Mouse (Mus musculus) liver, embryonic 16.5 days (tissue): ENCODE results near the gene Lrrc26. TPM values are rescaled to one million over a fixed set of nuclear protein-coding genes. Genes with fewer than 3 reads are reported as not detected.
"Not testable (repeated sequence)": the region's sequence is repeated elsewhere in the genome, so short reads cannot be mapped to it uniquely, and the experiment has no call there.

Experiments used
- ATAC-seq: fragments of 200-750 bp; cut with Nextera tagmentation; 2 replicates; pipeline ENCODE4 v1.8.0; 2017; ENCODE audit warnings: low read depth, mild to moderate bottlenecking, moderate number of reproducible peaks, moderate library complexity
- H3K27ac ChIP-seq: fragments of 300-500 bp; sonication (generic); 2 replicates; pipeline ENCODE4 v1.5.1; 2014; ENCODE audit warnings: mild to moderate bottlenecking, low read length
- H3K27me3 ChIP-seq: fragments of 300-500 bp; sonication (generic); 2 replicates; pipeline ENCODE4 v1.6.1; 2014; ENCODE audit warnings: low read depth, low read length, mixed read lengths; ENCODE audit not compliant: control insufficient read depth, insufficient read depth
- H3K36me3 ChIP-seq: fragments of 300-500 bp; sonication (generic); 2 replicates; pipeline ENCODE4 v1.6.1; 2014; ENCODE audit warnings: mild to moderate bottlenecking; ENCODE audit not compliant: control insufficient read depth, insufficient read depth
- H3K4me1 ChIP-seq: fragments of 300-500 bp; sonication (generic); 2 replicates; pipeline ENCODE4 v1.6.1; 2014; ENCODE audit warnings: low read depth, low read length, mixed read lengths; ENCODE audit not compliant: control insufficient read depth
- H3K4me2 ChIP-seq: fragments of 300-500 bp; sonication (generic); 2 replicates; pipeline ENCODE4 v1.6.1; 2014; ENCODE audit warnings: low read depth, low read length, mixed read lengths
- H3K4me3 ChIP-seq: fragments of 300-500 bp; sonication (generic); 2 replicates; pipeline ENCODE4 v1.5.1; 2014; ENCODE audit warnings: low read depth, mild to moderate bottlenecking, low read length
- H3K9ac ChIP-seq: fragments of 300-500 bp; sonication (generic); 2 replicates; pipeline ENCODE4 v1.6.1; 2014; ENCODE audit warnings: low read depth, low read length
- H3K9me3 ChIP-seq: fragments of 300-500 bp; sonication (generic); replicated peaks from 2 replicates; pipeline ENCODE4 v1.6.1; 2016; ENCODE audit warnings: low read length; ENCODE audit not compliant: control insufficient read depth
- WGBS: fragments of 180-500 bp; shearing (Covaris S2); extraction: QIAGEN DNeasy Blood & Tissue Kit; methylation state at CpG from one replicate; pipeline ENCODE4 v1.1.7; 2014; ENCODE audit not compliant: insufficient replicate concordance; 5-methylcytosine and 5-hydroxymethylcytosine counted together
- polyA plus RNA-seq: library from polyadenylated mRNA; unstranded; fragments of >200 nt; fragmentation: Nextera tagmentation; extraction: Ambion mirVana; gene quantifications from 2 replicates; pipeline ENCODE4 v1.2.1, GENCODE M21; 2015

Lrrc26 gene
- polyA plus RNA-seq, 1 experiment from 2014 or later, result not detected

- Histone ChIP-seq H3K27me3 (no peaks in the 10 kb centered on the region), H3K9ac (no peak overlapping the region), H3K4me3 (no peak overlapping the region), H3K4me1 (peaks cover 14% of the 10 kb centered on the region), H3K27ac (no peak overlapping the region), H3K36me3 (peaks cover 15% of the 10 kb centered on the region), H3K9me3 (no peaks in the 10 kb centered on the region), H3K4me2 (no peak overlapping the region)
- no peak for ATAC-seq
- WGBS, result 76% methylated on average over 1 of the region's 1 CpGs
Observed at GRCm38 (mm10) chr2:25252331-25252730, 37.4 kb upstream of the Lrrc26 start.

GRCm38 (mm10) chr2:25255284-25255779, 34.4 kb upstream of the Lrrc26 start, which contains the start of gene Tmem203:
Tmem203 (plus strand) TSS chr2:25255439.
- Histone ChIP-seq H3K27ac (peak within 1 kb of the TSS; percentile 87), H3K27me3 (no peaks in the 10 kb centered on the region), H3K4me1 (peaks cover 14% of the 10 kb centered on the region), H3K9me3 (no peaks in the 10 kb centered on the region), H3K4me2 (peak within 1 kb of the TSS; percentile 73), H3K9ac (peak within 1 kb of the TSS; percentile 91), H3K36me3 (peaks cover 5% of the 10 kb centered on the region; the same call in 1 of the 2 replicates), H3K4me3 (peak within 1 kb of the TSS; percentile 100)
- WGBS, result under 1% methylated on average over 39 of the region's 39 CpGs
- ATAC-seq, result peak; percentile 88

DNA sequence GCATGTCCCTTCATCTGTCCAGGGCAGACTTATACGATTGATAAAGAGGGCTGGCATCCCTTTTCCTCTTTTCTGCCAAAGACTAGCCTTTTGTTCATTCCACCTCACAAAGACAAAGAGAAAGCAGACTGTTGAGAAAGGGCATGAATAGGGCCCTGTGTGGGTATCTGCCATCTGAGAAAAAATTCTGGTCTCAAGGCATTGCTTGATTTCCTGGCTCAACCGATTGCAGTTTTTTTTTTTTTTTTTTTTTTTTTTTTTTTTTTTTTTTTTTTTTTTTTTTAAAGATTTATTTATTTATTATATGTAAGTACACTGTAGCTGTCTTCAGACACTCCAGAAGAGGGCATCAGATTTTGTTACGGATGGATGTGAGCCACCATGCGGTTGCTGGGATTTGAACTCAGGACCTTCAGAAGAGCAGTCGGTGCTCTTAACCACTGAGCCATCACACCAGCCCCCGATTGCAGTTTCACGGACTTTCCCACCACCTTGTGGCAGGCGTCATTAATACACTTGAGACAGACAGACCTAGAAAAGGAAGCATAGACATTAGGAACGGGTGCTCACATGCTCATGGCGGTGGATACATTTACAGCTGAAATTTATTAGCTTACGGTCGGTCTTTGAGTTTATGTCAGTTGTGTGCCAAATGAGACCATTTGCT, 33.1 kb upstream of the Lrrc26 start:
- H3K4me1 ChIP-seq, result peaks cover 14% of the 10 kb centered on the region
- not testable (repeated sequence) for H3K27me3 ChIP-seq, H3K27ac ChIP-seq, H3K9me3 ChIP-seq, ATAC-seq, H3K36me3 ChIP-seq
- peak overlapping the region; percentile 73 for H3K4me2 ChIP-seq
- H3K9ac ChIP-seq, result peak overlapping the region; percentile 91
- peak overlapping the region; percentile 100 for H3K4me3 ChIP-seq
- 40% methylated on average over 11 of the region's 12 CpGs for WGBS

- not testable (repeated sequence) for H3K9me3 ChIP-seq, ATAC-seq, H3K36me3 ChIP-seq, H3K27me3 ChIP-seq, H3K4me3 ChIP-seq, H3K4me2 ChIP-seq, H3K9ac ChIP-seq, H3K27ac ChIP-seq
- peaks cover 19% of the 10 kb centered on the region for H3K4me1 ChIP-seq
- WGBS, result 72% methylated on average over 5 of the region's 5 CpGs
Observed at GRCm38 (mm10) chr2:25257250-25257649, 32.5 kb upstream of the Lrrc26 start.

GRCm38 (mm10) chr2:25258887-25259286, 30.8 kb upstream of the Lrrc26 start:
- Histone ChIP-seq H3K36me3 (no peaks in the 10 kb centered on the region), H3K9me3 (no peaks in the 10 kb centered on the region), H3K27me3 (no peaks in the 10 kb centered on the region), H3K4me1 (peaks cover 28% of the 10 kb centered on the region), H3K27ac (no peak overlapping the region), H3K9ac (no peak overlapping the region), H3K4me3 (no peak overlapping the region), H3K4me2 (no peak overlapping the region)
- WGBS, result 38% methylated on average over 2 of the region's 2 CpGs
- no peak for ATAC-seq

DNA sequence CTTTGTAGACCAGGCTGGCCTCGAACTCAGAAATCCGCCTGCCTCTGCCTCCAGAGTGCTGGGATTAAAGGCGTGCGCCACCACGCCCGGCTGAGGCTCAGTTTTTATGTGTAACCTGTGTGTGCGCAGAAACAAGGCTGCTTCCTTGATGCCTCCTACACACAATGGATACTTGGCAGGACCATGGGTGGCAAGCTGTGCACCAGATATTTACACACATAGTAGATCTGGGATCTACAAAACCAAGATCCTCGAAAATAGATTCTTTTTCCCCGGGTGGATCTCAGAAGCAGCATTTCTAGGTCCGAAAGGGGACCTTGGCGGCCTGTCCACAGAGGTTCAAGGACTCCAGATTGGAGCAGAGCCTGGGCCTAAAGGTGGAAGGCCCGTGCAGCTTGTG, 27.8 kb upstream of the Lrrc26 start:
- Histone ChIP-seq H3K27me3 (no peaks in the 10 kb centered on the region), H3K9me3 (no peaks in the 10 kb centered on the region), H3K27ac (peak overlapping the region; percentile 68), H3K4me3 (peak overlapping the region; percentile 89), H3K4me2 (peak overlapping the region; percentile 100), H3K9ac (peak overlapping the region; percentile 69), H3K4me1 (peaks cover 43% of the 10 kb centered on the region), H3K36me3 (no peaks in the 10 kb centered on the region)
- peak; percentile 1 for ATAC-seq
- WGBS, result 44% methylated on average over 11 of the region's 12 CpGs

DNA sequence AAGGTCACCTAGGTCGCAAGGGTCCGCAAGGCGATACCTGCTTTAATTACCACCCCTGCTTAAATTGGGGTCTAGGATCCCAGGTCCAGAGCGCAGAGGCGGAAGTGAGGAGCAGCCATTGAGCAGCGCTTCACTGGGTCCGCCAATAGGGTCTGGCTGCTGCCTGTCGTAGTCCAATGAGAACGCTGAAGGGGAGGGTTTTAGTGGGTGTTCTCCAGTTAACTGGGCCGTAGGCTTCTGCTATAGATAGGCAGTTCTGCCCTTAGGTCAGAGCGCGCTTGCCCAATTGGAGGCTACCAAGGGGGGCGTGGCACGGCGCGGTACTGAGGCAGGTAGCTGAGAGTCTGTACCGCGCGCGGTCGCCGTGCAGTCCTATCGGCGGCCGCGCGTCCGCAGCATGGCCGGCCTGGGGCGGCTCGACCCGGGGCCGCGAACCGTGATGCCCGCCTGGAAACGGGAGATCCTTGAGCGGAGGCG, 27.4 kb upstream of the Lrrc26 start, which contains the start of gene Tprn:
Gene Tprn (plus strand): TSS at position 328 of the 477 bp plus-strand sequence.
- H3K4me3 ChIP-seq, result peak within 1 kb of the TSS; percentile 89
- no peaks in the 10 kb centered on the region for H3K9me3 ChIP-seq
- H3K9ac ChIP-seq, result peak within 1 kb of the TSS; percentile 81
- ATAC-seq, result peak; percentile 98
- peak within 1 kb of the TSS; percentile 100 for H3K4me2 ChIP-seq
- peaks cover 48% of the 10 kb centered on the region for H3K4me1 ChIP-seq
- H3K36me3 ChIP-seq, result no peaks in the 10 kb centered on the region
- H3K27ac ChIP-seq, result peak within 1 kb of the TSS; percentile 74
- under 1% methylated on average over 39 of the region's 39 CpGs for WGBS
- no peaks in the 10 kb centered on the region for H3K27me3 ChIP-seq

DNA sequence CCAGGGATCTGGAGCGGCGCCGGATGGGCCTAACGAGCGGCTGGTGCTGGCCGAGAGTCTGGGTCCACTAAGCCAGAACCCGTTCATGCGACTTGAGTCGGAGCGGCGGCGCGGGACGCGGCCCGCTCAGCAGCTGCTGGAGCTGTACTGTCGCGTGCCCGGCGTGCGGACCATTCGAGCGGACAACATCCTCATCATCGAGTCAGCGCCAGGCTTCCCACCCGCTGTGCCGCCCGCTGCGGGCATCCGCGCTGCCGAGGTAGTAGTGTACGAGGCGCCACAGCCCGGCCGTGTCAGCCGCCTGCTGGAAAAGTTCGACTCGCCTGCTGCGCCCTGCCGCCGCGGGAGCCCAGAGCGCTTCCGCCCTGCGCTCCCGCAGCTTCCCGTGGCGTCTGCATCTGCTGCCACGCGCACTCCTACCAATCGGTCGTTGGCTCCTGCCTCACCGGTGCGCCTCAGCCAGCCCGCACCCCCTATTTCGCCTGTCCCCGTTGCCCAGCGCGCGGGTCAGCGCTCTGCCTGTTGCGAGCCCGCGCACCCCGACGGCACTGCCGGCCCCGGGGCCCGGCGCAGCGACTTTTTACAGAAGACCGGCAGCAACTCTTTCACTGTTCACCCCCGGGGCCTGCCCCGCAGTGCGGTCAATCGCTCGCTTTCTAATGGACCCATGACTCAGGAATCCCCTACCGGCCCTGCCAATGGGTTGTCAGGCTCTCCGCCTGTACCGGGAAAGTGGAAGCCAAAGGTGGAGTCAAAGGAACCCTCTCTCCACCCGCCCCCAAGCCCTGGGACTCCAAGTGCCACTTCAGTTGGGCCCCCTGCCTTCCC, 26.7 kb upstream of the Lrrc26 start:
- ATAC-seq, result peak; percentile 14
- under 1% methylated on average over 82 of the region's 82 CpGs for WGBS

More for the DNA sequence above, 26.7 kb upstream of the Lrrc26 start:
- peak overlapping the region; percentile 89 for H3K4me3 ChIP-seq
- H3K4me1 ChIP-seq, result peaks cover 54% of the 10 kb centered on the region
- no peaks in the 10 kb centered on the region for H3K27me3 ChIP-seq
- H3K9me3 ChIP-seq, result no peaks in the 10 kb centered on the region
- peak overlapping the region; percentile 81 for H3K9ac ChIP-seq
- H3K4me2 ChIP-seq, result peak overlapping the region; percentile 100
- peak overlapping the region; percentile 74 for H3K27ac ChIP-seq
- H3K36me3 ChIP-seq, result no peaks in the 10 kb centered on the region
